Mouse (Mus musculus) gastrocnemius, adult 18-20 months (tissue): ENCODE data around the gene Olfr77. TPM values are rescaled to one million over a fixed set of nuclear protein-coding genes. Genes with fewer than 3 reads are reported as not detected.

ENCODE experiments used
- DNase-seq: peaks from one replicate; pipeline ENCODE4 v3.0.0; 2021; ENCODE audit warnings: low spot score
- long read RNA-seq, 2 experiments: library from polyadenylated mRNA; stranded (forward); transcript quantifications; one replicate each; pipeline ENCODE4 v2.0.0; 2021
- total RNA-seq, 2 experiments: library from RNA; stranded (reverse); gene quantifications; 2 replicates each; pipeline ENCODE4 v1.2.3; 2021

Olfr77 gene
- total RNA-seq = not detected
- long read RNA-seq, experiment 1 = 0 reads
- long read RNA-seq, experiment 2 = 0 reads

DNA sequence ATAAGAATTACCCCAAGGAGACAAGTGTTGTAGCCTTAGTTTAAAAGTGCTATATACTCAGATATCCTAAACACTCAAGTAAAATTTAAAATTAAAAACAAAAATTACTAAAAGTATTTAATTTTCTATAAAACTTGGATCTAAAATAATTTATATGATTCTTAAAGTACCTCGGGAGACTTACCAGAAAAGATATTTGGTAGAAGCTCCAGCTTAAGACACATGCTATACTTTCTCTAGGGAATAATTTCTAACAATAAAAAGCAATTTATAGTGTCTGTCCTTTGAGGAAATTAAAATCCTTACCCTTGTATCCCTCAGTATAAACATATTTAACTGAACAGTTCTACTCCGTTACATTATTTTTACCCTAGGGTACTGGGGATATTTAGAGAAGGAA, at the start of gene Olfr77:
Olfr77 (plus strand) TSS at position 301 of the 400 bp plus-strand sequence.
- no peak for DNase-seq

- DNase-seq = no peak
These were observed 28.8 kb upstream of the Olfr77 start, which contains the start of gene Olfr862 for GRCm38 (mm10) chr9:19887904-19888303. Gene Olfr862, minus strand, starts transcription at chr9:19888004.

- no peak for DNase-seq
These were observed 5.5 kb upstream of the Olfr77 start for GRCm38 (mm10) chr9:19911170-19911569.

Other genes with a start within 250 kb of the Olfr77 start
- gene Olfr857, start 207.4 kb upstream of the Olfr77 start, total RNA-seq = not detected
- not detected for gene Olfr58, start 136.6 kb upstream of the Olfr77 start, total RNA-seq
- not detected for gene Olfr859, start 112.0 kb upstream of the Olfr77 start, total RNA-seq
- gene Olfr860, start 67.1 kb upstream of the Olfr77 start, total RNA-seq = not detected
- not detected for gene Olfr862, start 28.9 kb upstream of the Olfr77 start, total RNA-seq
- not detected for gene Olfr866, start 111.2 kb downstream of the Olfr77 start, total RNA-seq
- not detected for gene Olfr867, start 140.7 kb downstream of the Olfr77 start, total RNA-seq
- gene Olfr868, start 181.8 kb downstream of the Olfr77 start, total RNA-seq = not detected
- gene Olfr869, start 212.1 kb downstream of the Olfr77 start, total RNA-seq = not detected